Mouse (Mus musculus): ENCODE measurements around the gene Sdk1. TPM values are rescaled to one million over a fixed set of nuclear protein-coding genes. Genes with fewer than 3 reads are reported as not detected.

Gene Sdk1
- total RNA-seq, 2 experiments from 2014 or later = 5.4 to 5.7 TPM

DNA sequence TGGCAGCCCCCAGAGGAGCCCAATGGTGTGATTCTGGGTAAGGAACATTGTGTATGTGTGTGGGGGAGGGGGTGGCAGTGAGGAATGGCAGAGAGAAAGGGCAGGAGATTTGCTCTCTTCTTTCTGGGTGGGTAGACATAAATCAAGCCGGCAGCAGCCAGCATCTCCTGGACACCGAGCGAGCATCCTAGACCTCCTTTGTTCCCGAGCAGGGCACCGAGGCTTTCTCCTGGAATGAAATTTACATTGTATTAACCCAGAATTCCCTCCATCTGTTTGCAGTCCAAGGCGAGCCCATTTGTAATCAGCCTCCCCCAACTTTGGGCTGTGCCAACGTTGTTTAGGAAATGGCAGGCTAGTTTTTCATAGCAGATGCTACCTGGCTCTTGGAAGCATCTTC, 858.9 kb downstream of the Sdk1 start:
- no peak for DNase-seq (ENCODE audit: low spot score in 2 of 2)

DNA sequence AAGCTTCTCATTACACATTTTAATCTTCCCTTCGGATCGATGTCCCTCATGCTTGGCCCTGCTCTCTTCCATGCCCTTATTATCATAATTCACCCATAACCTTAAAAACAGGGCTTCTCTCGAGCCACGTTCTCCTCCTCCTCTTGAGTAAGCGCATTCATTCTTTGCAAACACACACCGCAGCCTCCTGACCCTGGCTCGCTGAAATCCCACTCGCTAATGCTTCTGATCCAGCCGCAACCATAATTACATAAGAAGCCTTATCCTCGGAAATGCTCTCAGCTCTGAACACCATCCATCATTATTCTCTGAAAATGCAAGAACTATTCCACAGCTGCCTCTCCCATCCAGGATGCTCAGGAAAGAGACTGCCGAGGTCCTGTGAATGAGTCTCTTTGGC, 866.1 kb downstream of the Sdk1 start:
- no peak for DNase-seq (ENCODE audit: low spot score in 2 of 2)

DNA sequence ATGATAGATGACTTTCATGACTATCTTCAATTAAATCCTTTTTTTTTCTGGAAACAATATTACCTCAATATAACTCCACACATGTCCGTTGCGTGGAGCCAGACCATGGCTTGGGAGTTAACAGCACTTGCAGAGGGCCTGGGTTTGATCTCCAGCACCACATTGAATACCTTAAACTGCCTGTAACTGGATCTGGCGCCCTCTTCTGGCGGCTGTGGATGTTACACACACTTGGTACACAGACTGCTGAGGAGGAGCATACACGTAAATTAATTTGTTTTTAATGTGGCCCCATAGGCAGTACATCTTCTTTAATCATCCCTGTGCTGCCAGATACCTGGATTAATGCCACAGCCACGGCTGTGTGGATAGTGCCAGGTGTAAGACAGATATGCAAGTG, 870.7 kb downstream of the Sdk1 start:
- no peak for DNase-seq (ENCODE audit: low spot score in 2 of 2)

DNA sequence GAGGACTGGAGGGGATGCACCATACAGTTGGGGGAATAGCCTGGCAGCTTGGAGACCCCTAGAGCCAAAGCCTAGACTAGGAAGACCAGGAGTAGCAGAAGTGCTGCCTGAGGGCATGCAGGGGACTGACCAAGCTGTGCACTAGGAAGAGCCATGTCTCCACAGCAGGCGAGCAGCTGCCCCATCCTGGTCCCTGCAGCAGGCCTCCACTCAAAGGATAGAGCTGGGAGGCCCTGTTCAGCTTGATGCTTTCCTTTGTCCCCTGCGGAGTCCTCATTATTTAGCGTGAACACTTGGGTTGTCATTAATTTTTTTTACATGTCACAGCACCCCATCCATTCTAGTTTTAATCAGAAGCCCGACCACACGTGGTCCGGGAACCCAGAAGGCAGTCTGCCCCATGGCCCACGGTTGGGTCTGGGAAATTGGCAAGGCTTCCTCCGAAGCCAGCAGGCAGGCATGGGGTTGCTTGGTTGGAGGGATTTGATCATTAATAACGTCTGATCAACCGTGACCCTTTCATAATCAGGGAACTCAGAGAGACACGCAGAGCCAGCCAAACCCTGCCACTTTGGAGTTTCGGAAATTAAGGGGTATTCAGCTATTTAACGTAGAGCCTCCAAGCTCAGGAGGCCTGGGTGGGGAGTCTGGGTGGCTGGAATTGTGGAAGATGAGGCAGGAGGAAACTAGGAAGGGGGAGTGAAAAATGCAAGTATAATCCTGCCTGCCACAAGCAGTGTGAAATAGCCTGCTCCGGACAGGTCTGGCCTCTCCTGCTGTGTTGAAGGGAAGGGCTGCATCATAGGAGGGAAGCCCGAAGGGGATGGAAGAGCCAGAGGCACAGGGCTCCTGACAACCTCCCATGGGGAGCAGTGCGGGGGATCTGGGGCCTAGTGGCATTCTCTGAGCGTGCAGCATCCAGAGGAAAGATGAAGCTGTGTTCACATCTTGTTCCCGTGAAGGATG, 872.2 kb downstream of the Sdk1 start:
- DNase-seq (ENCODE audit: low spot score in 2 of 2) = no peak

DNA sequence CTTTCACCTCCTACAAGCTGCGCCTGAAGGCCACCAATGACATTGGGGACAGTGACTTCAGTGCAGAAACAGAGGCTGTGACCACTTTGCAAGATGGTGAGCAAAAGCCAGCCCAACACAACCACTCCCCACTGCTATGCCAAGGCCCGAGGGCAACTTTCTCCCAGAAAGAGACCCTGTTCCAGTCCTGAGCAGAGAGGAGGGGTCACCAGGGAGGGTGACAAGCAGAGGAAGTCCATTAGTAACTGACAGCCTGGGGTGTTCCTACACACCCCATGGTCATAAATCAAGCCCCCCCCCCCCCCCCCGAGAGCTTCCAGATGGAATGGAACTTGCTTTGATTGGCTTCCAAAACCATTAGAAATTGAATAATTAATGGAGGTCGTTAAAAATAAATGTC, 886.5 kb downstream of the Sdk1 start:
- no peak for DNase-seq (ENCODE audit: low spot score in 2 of 2)

DNA sequence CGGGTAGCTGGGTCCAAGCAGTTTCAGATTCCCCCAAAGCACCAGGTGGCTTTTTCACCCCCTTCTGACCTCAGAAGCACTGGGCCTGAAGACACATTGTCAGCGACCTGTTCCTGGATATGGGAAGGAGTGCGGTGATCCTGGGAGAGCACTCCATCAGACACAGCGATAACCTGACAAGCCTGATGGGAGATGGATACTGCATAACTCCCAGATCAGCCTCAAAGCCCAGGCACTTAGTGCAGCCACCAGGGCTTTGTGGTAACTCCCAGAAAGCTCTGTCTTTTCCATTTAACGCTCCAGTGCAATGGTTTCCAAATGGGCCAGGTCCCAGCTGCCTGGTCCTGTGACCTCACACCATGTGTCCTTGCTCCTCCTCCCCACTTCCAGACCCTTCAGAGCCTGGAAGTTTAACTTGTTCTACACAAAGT, 886.9 kb downstream of the Sdk1 start:
- no peak for DNase-seq (ENCODE audit: low spot score in 2 of 2)

DNA sequence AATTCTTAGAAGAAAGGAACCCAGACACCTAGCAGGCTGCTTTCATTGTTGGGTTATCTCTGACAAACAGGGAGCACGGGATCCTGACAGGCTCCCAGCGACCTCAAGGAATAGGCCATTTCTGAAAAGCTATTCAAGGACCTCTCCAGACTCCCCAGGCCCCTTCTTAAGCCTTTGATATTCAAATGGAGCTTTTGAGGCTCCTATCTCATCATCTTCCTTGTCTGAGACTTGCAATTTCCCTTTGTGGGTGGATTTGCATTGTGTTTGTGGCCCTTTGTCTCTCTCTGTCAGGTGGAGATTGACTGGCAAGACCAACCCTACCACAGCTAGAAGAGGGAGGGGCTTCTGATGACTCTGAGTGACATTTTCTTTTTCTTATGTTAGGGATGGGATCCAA, 888.7 kb downstream of the Sdk1 start:
- no peak for DNase-seq (ENCODE audit: low spot score in 2 of 2)

DNA sequence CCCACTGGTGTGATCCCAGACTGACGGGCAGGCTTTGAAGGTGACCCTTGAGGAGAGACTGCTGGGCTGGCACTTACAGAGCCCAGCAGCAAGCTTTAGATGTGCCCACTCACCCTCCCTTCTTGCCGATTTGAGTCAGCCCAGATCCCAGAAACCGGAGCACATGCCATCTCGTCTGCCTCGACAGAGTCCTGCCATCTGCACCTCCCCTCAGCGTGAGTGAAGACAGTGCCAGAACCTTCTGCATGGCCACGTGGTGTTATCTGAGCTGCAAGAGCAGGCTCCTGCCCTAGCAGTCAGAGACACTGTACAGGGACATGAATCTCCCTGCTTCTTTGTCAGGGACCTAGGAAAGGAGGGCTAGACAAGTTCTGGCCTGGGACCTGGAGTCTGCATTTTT, 898.7 kb downstream of the Sdk1 start:
- DNase-seq (ENCODE audit: low spot score in 2 of 2) = peak; percentile 74 to 82

DNA sequence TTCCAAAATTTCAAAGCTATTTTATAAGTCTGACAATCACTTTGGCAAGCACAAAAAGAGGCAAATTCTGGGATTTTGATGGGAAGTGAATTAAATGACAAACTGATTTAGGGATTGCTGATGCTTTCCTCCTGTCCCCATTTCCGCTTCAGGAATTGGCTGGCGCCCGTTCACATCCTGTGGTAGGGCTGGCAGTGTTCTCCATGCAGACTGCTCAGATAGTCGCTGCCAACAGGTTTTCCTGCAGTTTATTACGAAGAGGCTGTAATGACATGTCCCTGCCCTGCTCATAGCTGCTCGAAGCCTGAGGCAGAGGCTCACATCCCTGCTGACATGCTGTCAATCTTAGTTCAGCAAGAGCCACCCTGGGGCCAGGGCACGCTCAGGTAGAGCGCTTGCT, 908.3 kb downstream of the Sdk1 start:
- peak; percentile 9 to 35 for DNase-seq (ENCODE audit: low spot score in 2 of 2)

DNA sequence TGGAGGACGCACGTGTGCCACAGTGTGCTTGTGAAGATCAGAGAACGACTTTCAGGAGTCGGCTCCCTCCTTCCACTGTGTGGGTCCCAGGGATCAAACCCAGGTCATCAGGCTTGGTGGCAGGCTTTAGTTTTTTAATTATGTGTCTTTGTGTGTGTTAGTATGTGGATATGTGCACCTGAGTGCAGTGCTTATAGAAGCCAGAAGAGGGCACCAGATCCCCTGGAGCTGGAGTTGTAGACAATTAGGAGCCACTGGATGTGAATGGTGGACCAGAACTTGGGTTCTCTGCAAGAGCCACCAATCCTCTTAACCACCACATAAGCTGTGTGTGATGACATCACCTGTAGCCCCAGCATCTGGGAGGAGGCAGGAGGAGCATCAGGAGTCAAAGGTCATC, 909.5 kb downstream of the Sdk1 start:
- DNase-seq (ENCODE audit: low spot score in 2 of 2) = no peak

DNA sequence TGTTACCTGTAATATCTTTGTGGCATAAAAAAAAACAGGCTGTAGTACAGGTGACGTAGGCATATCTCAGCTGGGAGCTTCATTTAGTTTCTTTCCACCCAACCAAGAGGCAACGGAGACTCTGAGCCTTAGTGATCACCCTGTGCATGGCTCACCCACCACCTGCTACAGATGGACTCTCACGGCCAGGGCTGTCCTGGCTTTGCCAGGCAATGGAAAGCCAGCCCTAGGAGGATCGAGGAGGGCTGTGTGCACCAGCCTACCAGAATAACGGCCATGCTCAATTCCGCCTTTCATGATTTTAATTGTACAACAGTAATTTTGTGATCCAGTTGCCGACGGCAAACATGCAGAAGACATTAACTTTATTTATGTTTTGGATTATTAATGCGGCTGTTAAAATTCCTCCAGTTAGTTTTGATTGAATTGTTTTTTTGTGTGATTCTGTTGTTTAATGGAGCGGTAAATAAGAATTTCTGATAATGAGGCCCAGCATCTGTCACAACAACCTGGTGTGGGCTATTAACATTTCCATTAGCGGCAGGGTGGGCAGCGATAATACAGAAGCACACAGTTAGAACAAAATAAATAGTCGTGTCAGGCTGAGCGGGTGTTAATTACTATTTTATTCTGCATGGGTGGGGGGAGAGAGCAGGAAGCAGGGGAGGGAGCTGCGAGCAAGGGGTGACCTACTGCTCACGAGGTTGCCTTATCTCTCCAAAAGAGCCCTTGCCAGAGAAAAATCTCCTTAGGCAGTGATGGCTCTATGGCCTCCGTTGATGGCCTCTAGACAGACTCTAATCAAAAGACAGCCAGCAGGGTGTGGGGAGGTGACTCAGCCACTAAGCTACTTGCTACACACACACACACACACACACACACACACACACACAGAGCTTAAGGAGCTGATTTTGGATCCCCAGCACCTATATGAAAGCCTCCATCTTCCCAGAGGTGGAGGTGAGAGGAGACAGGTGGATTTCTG, 915.9 kb downstream of the Sdk1 start:
- no peak for DNase-seq (ENCODE audit: low spot score in 2 of 2)

DNA sequence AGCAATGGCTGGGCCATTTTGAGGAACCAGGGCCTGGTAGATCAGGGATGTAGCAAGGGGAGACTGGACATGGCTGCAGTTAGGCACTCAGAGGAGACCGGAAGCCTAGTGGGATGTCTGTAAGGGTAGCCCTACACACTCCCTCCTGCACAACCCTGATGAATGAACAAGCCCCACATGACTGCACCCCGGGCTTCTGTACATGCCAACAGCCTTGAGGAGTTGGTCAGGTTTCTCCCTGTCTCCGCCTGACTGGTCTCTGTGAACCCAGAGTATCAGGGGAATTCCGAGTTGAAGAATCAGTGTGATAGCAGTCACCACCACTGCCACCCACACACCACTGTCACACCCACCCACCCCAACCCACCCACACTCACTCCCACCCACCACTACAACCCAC, 922.2 kb downstream of the Sdk1 start:
- DNase-seq (ENCODE audit: low spot score in 2 of 2) = no peak

DNA sequence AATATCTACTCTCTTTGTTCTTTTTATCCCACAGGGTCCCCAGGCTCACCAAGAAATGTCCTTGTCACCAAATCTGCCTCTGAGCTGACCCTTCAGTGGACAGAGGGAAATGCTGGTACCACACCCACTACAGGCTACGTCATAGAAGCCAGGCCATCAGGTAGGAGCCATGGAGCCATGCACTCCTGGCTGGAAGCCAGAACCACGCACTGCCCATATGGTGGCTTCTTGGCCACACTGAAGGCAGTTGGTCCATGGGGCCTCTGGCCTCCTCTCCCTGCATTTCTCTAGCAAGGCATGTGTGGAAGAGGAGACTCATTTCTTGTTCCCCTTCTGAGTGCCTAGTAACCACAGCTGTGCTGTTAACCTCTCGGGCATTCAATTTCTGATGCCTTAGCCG, 932.3 kb downstream of the Sdk1 start:
- no peak for DNase-seq (ENCODE audit: low spot score in 2 of 2)

DNA sequence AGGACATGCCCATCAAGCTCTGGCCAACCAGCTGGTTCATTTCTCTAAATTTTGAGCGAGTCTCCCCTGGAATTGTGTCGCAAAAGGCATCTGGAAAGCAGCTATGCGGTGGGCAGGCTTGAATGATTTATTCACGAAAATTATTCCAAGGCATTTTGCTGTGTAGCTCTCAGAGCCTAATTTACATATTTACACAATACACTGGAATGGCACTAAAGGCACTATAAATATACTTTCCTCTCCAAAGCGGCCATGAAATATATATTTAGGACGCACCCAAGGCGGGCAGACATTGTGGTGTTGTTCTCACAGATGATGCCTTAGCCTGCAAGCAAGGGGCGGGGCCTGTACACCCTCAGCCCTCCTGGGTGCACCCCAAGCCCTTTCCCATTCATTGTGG, 936.9 kb downstream of the Sdk1 start:
- peak; percentile 8 to 39 for DNase-seq (ENCODE audit: low spot score in 2 of 2)

DNA sequence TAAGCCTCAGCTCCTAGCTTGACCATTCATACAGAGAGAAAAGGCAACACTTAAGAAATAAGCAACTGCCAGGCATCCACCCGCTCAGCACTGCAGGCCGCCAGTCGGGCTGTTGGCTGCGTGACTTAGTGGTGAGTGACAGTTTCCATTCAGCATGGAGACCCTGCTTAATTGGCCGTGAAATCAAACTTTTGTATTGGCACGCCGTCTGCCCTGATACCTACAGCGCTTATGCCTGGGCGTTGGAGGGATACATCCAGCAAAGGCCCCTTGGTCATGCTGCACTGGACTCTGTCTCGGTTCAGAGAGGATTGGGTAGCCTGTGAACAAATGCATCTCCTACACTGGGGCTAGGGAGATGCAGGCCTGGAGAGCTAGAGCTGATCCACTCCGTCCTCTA, 938.0 kb downstream of the Sdk1 start:
- no peak for DNase-seq (ENCODE audit: low spot score in 2 of 2)

DNA sequence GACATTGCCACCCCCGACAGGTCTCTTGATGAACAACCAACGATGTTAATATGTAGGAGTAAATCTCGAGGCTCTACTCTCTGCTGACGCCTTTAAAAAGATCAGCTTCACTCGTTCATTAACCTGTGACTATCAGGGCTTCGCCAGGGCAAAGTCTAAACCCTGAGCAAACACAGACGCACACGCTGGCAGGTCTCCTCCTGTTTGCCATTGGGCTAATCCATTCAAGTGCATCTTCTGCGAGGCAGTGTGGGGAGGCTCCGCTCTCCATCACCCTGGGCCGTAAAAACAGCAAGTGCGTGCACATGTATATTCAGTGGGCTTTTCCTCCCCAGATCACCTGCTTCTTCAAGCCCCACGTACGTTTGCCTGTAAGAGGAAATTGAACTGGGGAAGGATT, 940.6 kb downstream of the Sdk1 start:
- DNase-seq (ENCODE audit: low spot score in 2 of 2) = no peak

DNA sequence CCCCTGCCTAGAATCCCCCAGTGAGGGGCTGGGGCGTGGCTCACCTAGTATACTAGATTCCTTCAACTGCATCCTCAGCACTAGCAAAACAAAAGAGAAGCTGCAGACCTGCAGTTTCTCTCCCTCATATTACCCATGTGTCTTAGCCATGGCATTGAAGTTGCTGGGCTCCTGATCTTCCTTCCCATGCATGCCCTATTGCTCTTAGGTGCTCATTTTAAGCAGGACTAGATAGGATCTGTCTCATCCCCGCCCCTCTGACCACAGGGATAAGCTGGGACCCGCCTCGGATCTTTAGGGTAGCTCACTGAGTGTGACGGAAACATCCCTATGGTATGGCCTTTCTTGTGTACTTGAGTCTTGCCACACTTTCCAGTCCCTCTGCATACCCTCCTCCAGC, 947.5 kb downstream of the Sdk1 start:
- no peak for DNase-seq (ENCODE audit: low spot score in 2 of 2)

DNA sequence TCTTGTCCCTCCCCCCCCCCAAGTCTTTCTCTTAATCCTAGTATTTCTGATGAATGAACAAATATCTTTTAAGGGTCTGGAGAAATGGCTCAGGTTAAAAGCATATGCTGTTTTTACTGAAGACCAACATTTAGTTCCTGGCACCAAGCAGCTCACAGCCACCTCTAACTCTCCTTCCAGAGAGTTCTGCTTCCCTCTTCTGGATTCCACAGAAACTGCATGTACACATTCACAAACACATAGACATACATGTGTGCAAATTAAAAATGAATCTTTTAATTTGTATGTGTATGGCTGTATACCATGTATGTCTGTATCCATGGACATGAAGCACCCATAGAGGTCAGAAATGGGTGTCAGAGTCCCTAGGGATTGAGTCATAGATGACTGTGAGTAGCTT, 968.6 kb downstream of the Sdk1 start:
- no peak for DNase-seq (ENCODE audit: low spot score in 2 of 2)

DNA sequence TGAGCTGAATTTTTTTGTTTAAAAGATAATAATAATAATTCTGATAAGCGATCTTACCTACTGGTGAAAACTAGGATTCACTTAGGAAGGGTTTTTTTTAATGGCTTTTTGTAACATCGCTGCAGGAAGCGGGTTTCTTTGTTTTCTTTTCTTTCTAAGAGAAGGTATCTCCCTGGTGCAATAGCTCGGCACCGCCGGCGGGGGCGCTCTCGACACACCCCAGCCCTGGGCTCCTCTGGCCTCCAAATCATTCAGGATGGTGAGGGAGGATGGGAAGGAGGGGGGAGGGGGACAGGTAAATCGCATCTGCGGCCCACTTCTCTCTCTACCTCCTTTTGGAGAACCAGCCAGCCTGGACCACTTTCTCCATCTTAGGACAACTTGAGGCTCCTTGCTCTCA, 971.0 kb downstream of the Sdk1 start:
- no peak for DNase-seq (ENCODE audit: low spot score in 2 of 2)

DNA sequence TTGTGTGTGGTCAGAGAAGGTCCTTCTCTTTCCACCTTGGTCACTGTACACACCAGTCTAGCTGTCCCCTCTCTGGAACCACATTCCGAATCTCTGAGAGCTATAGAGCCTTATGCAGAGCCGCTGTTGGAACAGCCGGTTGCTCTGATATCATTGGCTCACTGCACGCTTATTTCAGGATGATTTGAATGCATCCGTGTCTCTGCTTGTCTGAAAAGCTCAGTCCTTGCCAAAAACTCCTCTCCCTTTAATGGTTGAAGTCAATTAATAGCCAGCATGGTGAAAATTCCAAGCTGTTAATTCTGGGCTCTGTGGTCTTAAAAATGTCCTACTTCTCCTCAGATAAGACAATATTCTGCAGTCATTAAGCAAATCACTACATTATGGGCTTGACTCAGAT, 974.7 kb downstream of the Sdk1 start:
- DNase-seq (ENCODE audit: low spot score in 2 of 2) = peak; percentile 45 to 76

DNA sequence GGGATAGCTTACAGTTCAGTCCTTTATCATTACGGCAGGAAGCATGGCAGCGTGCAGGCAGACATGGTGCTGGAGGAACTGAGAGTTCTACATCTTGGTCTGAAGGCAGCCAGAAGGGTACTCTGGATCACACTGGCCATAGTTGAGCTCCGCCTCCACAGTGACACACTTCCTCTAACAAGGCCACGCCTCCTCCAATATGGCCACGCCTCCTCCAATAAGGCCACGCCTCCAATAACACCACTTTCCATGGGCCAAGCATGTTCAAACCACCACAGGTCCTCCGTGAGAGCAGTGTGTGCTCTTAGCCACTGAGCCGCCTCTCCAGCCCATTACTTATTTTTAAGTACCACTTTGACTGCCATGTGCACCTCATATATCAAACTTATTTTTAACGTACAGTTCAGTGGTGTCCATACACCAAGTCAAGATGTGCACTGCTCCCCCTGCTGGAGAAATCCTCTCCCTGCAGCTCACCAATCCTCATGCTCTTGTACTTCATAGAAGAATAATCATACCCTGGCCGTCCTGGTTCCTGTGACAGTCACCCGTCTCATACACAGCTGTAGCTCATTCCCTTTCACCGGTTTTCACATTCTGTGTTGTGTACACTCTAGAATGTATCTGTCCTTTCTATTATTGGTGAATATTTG, 979.7 kb downstream of the Sdk1 start:
- DNase-seq (ENCODE audit: low spot score in 2 of 2) = peak in 1 of 2 experiments; percentile 35
